Mouse (Mus musculus) liver, embryonic 14.5 days (tissue): ENCODE data around the gene Hoxd11. TPM values are rescaled to one million over a fixed set of nuclear protein-coding genes. Genes with fewer than 3 reads are reported as not detected.
A peak's percentile ranks its signal among the peaks of the same experiment; 100 is the strongest.

Experiments
- ATAC-seq: fragments of 200-750 bp; cut with Nextera tagmentation; 2 replicates; pipeline ENCODE4 v1.8.0; 2017; ENCODE audit warnings: moderate number of reproducible peaks, mild to moderate bottlenecking, moderate library complexity; ENCODE audit not compliant: insufficient read depth
- DNase-seq, 3 experiments: peaks; one replicate each; pipeline ENCODE4 v3.0.0-alpha.2; 2012 to 2013; ENCODE audit warnings: low read depth in 3 of 3, low spot score in 3 of 3
- H3K27ac ChIP-seq: fragments of 300-500 bp; sonication (generic); 2 replicates; pipeline ENCODE4 v1.5.1; 2014; ENCODE audit warnings: moderate library complexity, mild to moderate bottlenecking, control low read depth, inconsistent platforms
- H3K27me3 ChIP-seq: fragments of 300-500 bp; sonication (generic); 2 replicates; pipeline ENCODE4 v1.6.1; 2014; ENCODE audit warnings: mild to moderate bottlenecking, low read length, moderate library complexity; ENCODE audit not compliant: control insufficient read depth, insufficient read depth
- H3K36me3 ChIP-seq: fragments of 300-500 bp; sonication (generic); replicated peaks from 2 replicates; pipeline ENCODE4 v1.6.1; 2014; ENCODE audit warnings: low read depth; ENCODE audit not compliant: control insufficient read depth, insufficient read depth
- H3K4me1 ChIP-seq, 2 experiments: fragments of 200-500 bp in 1 of 2; fragments of 300-500 bp in 1 of 2; sonication (generic) in 1 of 2; replicated peaks; 2 replicates each; pipeline ENCODE4 v1.6.1; 2012 to 2014; ENCODE audit warnings: antibody characterized with exemption in 1 of 2, inconsistent platforms in 1 of 2, low read length in 1 of 2; ENCODE audit not compliant: control insufficient read depth in 2 of 2, insufficient read depth in 2 of 2
- H3K4me2 ChIP-seq: fragments of 300-500 bp; sonication (generic); 2 replicates; pipeline ENCODE4 v1.6.1; 2014; ENCODE audit warnings: low read depth, mild to moderate bottlenecking, control low read depth, moderate library complexity
- H3K4me3 ChIP-seq, 2 experiments: fragments of 200-500 bp in 1 of 2; fragments of 300-500 bp in 1 of 2; sonication (generic) in 1 of 2; 2 replicates each; pipeline ENCODE4 v1.5.1; 2012 to 2014; ENCODE audit warnings: low read depth in 2 of 2, low read length in 2 of 2, mild to moderate bottlenecking in 2 of 2, control low read depth in 1 of 2, inconsistent platforms in 1 of 2, moderate library complexity in 1 of 2; ENCODE audit not compliant: insufficient read depth in 1 of 2
- H3K9ac ChIP-seq: fragments of 300-500 bp; sonication (generic); replicated peaks from 2 replicates; pipeline ENCODE4 v1.6.1; 2014; ENCODE audit warnings: mild to moderate bottlenecking, control low read depth, moderate library complexity
- H3K9me3 ChIP-seq: fragments of 300-500 bp; sonication (generic); 2 replicates; pipeline ENCODE4 v1.6.1; 2016; ENCODE audit warnings: low read length, mixed read lengths; ENCODE audit not compliant: control insufficient read depth
- CTCF ChIP-seq: IDR thresholded peaks from 2 replicates; pipeline ENCODE4 v1.5.1; 2016; ENCODE audit warnings: antibody characterized with exemption, low read depth, control low read depth
- EP300 ChIP-seq: IDR thresholded peaks from 2 replicates; pipeline ENCODE4 v1.6.1; 2016; ENCODE audit warnings: antibody characterized with exemption, low read depth
- WGBS: fragments of 180-500 bp; shearing (Covaris S2); extraction: QIAGEN DNeasy Blood & Tissue Kit; methylation state at CpG from one replicate; pipeline ENCODE4 v1.1.7; 2014; ENCODE audit not compliant: insufficient replicate concordance; 5-methylcytosine and 5-hydroxymethylcytosine counted together
- polyA plus RNA-seq, 2 experiments: library from polyadenylated mRNA; depleted of rRNA in 1 of 2; stranded (reverse) in 1 of 2; unstranded in 1 of 2; fragments of >200 nt; fragmentation: Nextera tagmentation in 1 of 2; extraction: Ambion mirVana in 1 of 2; gene quantifications; 2 replicates each; pipeline versions ENCODE4 v1.2.1 to v1.2.3; 2012 to 2014

Gene Hoxd11
- polyA plus RNA-seq, 2 experiments, result 0.09 TPM; not detected in 1

- ATAC-seq (no peak), DNase-seq (no peak)
- Histone ChIP-seq H3K4me2 (no peak overlapping the region), H3K4me3 (no peak overlapping the region), H3K9ac (no peak overlapping the region), H3K27me3 (peaks cover 100% of the 10 kb centered on the region), H3K4me1 (no peaks in the 10 kb centered on the region), H3K9me3 (no peaks in the 10 kb centered on the region), H3K27ac (no peak overlapping the region), H3K36me3 (no peaks in the 10 kb centered on the region)
- WGBS, result 3% methylated on average over 34 of the region's 34 CpGs
- TF ChIP-seq EP300 (no peak), CTCF (no peak)
Observed at GRCm38 (mm10) chr2:74696442-74697335, 17.3 kb downstream of the Hoxd11 start.

GRCm38 (mm10) chr2:74697567-74698121 is 18.3 kb downstream of the Hoxd11 start, which contains the start of gene Hoxd9:
Gene Hoxd9 (plus strand): TSS chr2:74697727.
- Histone ChIP-seq H3K9me3 (no peaks in the 10 kb centered on the region), H3K4me1 (no peaks in the 10 kb centered on the region), H3K36me3 (no peaks in the 10 kb centered on the region), H3K27me3 (peaks cover 99% of the 10 kb centered on the region), H3K4me2 (peak within 1 kb of the TSS; percentile 34), H3K4me3 (peak within 1 kb of the TSS in 1 of 2 experiments; percentile 27; a peak in 2 of 4 replicates), H3K9ac (no peak within 1 kb of the TSS), H3K27ac (no peak within 1 kb of the TSS)
- ATAC-seq, result no peak
- DNase-seq, result no peak
- under 1% methylated on average over 43 of the region's 43 CpGs for WGBS
- no peak for TF ChIP-seq CTCF
- no peak for TF ChIP-seq EP300

GRCm38 (mm10) chr2:74698201-74699052 is 19.1 kb downstream of the Hoxd11 start:
- H3K4me3 ChIP-seq, result no peak overlapping the region; a peak in 1 of 4 replicates
- no peaks in the 10 kb centered on the region for H3K4me1 ChIP-seq
- DNase-seq, result no peak
- no peak for ATAC-seq
- no peak overlapping the region for H3K9ac ChIP-seq
- H3K27me3 ChIP-seq, result peaks cover 99% of the 10 kb centered on the region
- H3K9me3 ChIP-seq, result no peaks in the 10 kb centered on the region
- no peaks in the 10 kb centered on the region for H3K36me3 ChIP-seq
- H3K27ac ChIP-seq, result no peak overlapping the region
- TF ChIP-seq EP300, result no peak
- no peak for TF ChIP-seq CTCF
- WGBS, result 1% methylated on average over 76 of the region's 86 CpGs
- peak overlapping the region; percentile 34 for H3K4me2 ChIP-seq

DNA sequence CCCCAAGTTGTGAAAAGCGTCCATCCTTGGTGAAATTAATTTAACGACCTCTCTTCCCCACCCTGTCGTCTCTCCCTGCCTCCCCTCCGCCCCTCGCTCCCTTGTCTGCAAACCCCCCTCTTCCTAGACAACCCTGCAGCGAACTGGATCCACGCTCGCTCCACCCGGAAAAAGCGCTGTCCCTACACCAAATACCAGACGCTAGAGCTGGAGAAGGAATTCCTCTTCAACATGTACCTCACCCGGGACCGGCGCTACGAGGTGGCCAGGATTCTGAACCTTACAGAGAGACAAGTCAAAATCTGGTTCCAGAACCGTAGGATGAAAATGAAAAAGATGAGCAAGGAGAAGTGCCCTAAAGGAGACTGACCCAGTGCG is 19.7 kb downstream of the Hoxd11 start:
- Histone ChIP-seq H3K36me3 (no peaks in the 10 kb centered on the region), H3K4me3 (no peak overlapping the region)

More for the DNA sequence above, 19.7 kb downstream of the Hoxd11 start:
- ATAC-seq, result no peak
- Histone ChIP-seq H3K9ac (no peak overlapping the region), H3K4me1 (no peaks in the 10 kb centered on the region), H3K9me3 (no peaks in the 10 kb centered on the region), H3K4me2 (no peak overlapping the region), H3K27me3 (peaks cover 99% of the 10 kb centered on the region), H3K27ac (no peak overlapping the region)
- TF ChIP-seq EP300 (no peak), CTCF (no peak)
- no peak for DNase-seq
- WGBS, result 3% methylated on average over 17 of the region's 17 CpGs
